In the genomic region with DNA sequence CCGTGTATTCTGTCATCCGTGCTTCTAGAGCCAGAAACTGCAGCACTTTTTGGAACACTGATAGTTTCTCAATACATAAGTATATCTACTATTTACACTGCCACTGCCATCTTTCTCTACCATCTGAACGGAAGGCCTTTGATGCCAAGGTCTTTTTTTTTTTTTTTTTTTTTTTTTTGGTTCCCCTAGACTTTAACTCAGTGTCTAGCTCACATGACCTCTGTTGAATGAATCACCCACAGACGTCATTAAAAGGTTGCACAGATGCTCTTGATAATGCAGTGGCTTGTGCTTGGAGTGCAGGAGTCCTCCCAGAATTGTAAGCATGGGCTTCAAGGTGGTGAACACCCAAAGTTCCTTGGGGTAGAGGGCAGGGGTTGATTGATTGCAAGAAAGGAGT, we compare ENCODE assay signal across 19 mouse cellular contexts.
"Had no signal": no experiment of that assay in that cellular context is flagged by ENCODE, and none has a peak within 500 bp of the region (broad histone marks: within the 10 kb centered on the region; RNA-seq: fewer than 3 reads in every experiment).

No protein-coding gene starts in this region.

- H3K4me1 ChIP-seq: neural tube, embryonic 12.5 days; neural tube, embryonic 15.5 days; stomach, embryonic 15.5 days had no signal

- H3K9ac ChIP-seq: kidney, embryonic 15.5 days; liver, embryonic 13.5 days; neural tube, embryonic 12.5 days; neural tube, embryonic 15.5 days; stomach, embryonic 15.5 days had no signal

- DNase-seq: kidney, postnatal 10 days; kidney, postnatal 36 days; layer of hippocampus, postnatal 36 days; liver, embryonic 13.5 days; lung, adult 2 months; lung, postnatal 14 days; lung, postnatal 4 days; midbrain, embryonic 14.5 days; retina, postnatal 1 day; right cerebral cortex, postnatal 25 days; spleen, adult 18-20 months; thymus, postnatal 36 days had no signal

- H3K27me3 ChIP-seq: kidney, embryonic 15.5 days; liver, embryonic 13.5 days; megakaryocyte, embryonic 14.5 days; neural tube, embryonic 12.5 days; neural tube, embryonic 15.5 days; stomach, embryonic 15.5 days had no signal

- H3K4me3 ChIP-seq: kidney, embryonic 15.5 days; left cerebral cortex, adult 2 months; liver, embryonic 13.5 days; megakaryocyte, embryonic 14.5 days; neural tube, embryonic 12.5 days; neural tube, embryonic 15.5 days; stomach, embryonic 15.5 days had no signal

- H3K9me3 ChIP-seq: kidney, embryonic 15.5 days; liver, embryonic 13.5 days; megakaryocyte, embryonic 14.5 days; neural tube, embryonic 12.5 days; neural tube, embryonic 15.5 days; stomach, embryonic 15.5 days had no signal

- H3K27ac ChIP-seq: kidney, embryonic 15.5 days; left cerebral cortex, adult 2 months; liver, embryonic 13.5 days; neural tube, embryonic 12.5 days; neural tube, embryonic 15.5 days; stomach, embryonic 15.5 days had no signal

- H3K4me2 ChIP-seq: kidney, embryonic 15.5 days; liver, embryonic 13.5 days; midbrain, embryonic 11.5 days; neural tube, embryonic 12.5 days; neural tube, embryonic 15.5 days; stomach, embryonic 15.5 days had no signal

- H3K36me3 ChIP-seq: kidney, embryonic 15.5 days; liver, embryonic 13.5 days; neural tube, embryonic 12.5 days; neural tube, embryonic 15.5 days; stomach, embryonic 15.5 days had no signal
